ENCODE assay signal across 9 mouse cellular contexts in the genomic region with DNA sequence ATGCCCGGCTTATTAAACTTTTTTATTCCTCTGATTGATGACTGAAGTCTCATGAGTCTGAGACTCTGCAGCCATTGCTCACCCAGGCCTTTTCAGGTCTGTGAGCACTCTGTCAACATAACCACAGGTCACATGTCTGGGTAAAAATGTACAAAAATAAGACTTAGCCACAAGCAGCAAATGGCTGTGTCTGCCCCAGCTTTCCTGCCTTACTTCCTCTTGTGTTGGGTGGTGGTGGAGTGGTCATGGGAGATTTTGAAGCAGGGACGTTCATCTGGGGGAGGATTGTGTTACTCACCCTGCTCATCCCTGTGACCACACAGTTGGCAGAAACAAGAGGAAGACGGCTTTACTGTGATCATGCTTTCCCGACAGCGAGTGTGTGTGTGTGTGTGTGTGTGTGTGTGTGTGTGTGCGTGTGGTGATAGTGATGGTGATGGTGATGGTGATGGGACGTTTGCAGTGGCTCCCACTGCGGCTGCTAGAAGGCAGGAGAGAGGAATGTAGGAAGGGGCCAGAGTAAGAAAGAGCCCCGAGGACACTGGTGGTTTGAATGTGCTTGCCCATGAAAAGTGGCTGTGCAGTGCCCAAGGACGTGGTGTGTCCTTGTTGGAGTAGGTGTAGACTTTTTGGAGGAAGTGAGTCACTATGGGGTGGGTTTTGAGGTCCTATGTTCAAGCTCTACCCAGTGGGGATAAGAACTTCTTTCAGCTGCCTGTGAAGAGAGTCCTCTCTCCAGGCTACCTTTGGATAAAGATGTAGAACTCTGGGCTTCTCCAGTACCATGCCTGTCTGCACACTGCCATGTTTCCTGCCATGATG. TPM values are rescaled to one million over a fixed set of nuclear protein-coding genes. Genes with fewer than 3 reads are reported as not detected.
DNase-seq lines count a peak whose midpoint lies in the region; ATAC-seq and TF ChIP-seq lines count a peak whose summit lies in the region.
"Had no signal": no experiment of that assay in that cellular context is flagged by ENCODE, and none has a peak within 500 bp of the region (broad histone marks: within the 10 kb centered on the region; RNA-seq: fewer than 3 reads in every experiment).

No protein-coding gene starts in this region.

- 67% methylated on average over 10 of the region's 10 CpGs for WGBS in lung, embryonic 14.5 days

- no peak for TF ChIP-seq POLR2A in MEL (IDR thresholded peaks at IDR 0.05; ENCODE audit: control insufficient read depth in 1 of 2, insufficient read depth in 1 of 2, low read depth in 1 of 2, low read length in 2 of 2, poor library complexity in 1 of 2)

- peak overlapping the region; percentile 75 for H3K27ac ChIP-seq in MEL (ENCODE audit: control insufficient read depth, low read depth, low read length)
- H3K27ac ChIP-seq in lung, embryonic 14.5 days (ENCODE audit: low read depth): no peak overlapping the region

- peak in 1 of 2 experiments; percentile 49; a peak in 2 of 4 replicates for TF ChIP-seq EP300 in MEL (IDR thresholded peaks at IDR 0.05; ENCODE audit: low read depth in 1 of 2, low read length in 2 of 2)

- no peaks in the 10 kb centered on the region for H3K9me3 ChIP-seq in MEL (replicated peaks; ENCODE audit: insufficient read depth, low read length)
- no peaks in the 10 kb centered on the region; the same call in 1 of the 2 replicates for H3K9me3 ChIP-seq in lung, embryonic 14.5 days (ENCODE audit: low read depth, low read length)

- peaks cover 2 to 18% of the 10 kb centered on the region in 2 experiments for H3K4me1 ChIP-seq in MEL (ENCODE audit: control insufficient read depth in 1 of 2, insufficient read depth in 2 of 2, low read length in 2 of 2)
- H3K4me1 ChIP-seq in lung, embryonic 14.5 days (ENCODE audit: insufficient read depth): no peaks in the 10 kb centered on the region

- peak overlapping the region; percentile 26 for H3K9ac ChIP-seq in MEL (ENCODE audit: control insufficient read depth, low read depth, low read length, poor library complexity, severe bottlenecking)
- no peak overlapping the region for H3K9ac ChIP-seq in lung, embryonic 14.5 days

- no peak overlapping the region for H3K4me2 ChIP-seq in lung, embryonic 14.5 days

- no peaks in the 10 kb centered on the region for H3K79me2 ChIP-seq in MEL (ENCODE audit: control insufficient read depth, insufficient read depth, low read length, poor library complexity)

- peaks cover 0 to 13% of the 10 kb centered on the region in 2 experiments; a peak in 2 of 4 replicates for H3K36me3 ChIP-seq in MEL (ENCODE audit: control insufficient read depth in 1 of 2, insufficient read depth in 2 of 2, low read length in 2 of 2)
- no peaks in the 10 kb centered on the region for H3K36me3 ChIP-seq in lung, embryonic 14.5 days (ENCODE audit: insufficient read depth)

- TF ChIP-seq CTCF in MEL (IDR thresholded peaks at IDR 0.05 in 2 of 3, conservative IDR thresholded peaks at IDR 0.05 in 1 of 3; ENCODE audit: control insufficient read depth in 1 of 3, insufficient read depth in 1 of 3, low read depth in 2 of 3, low read length in 3 of 3, poor library complexity in 1 of 3, severe bottlenecking in 1 of 3): no peak
- TF ChIP-seq CTCF in lung, embryonic 14.5 days (IDR thresholded peaks at IDR 0.05; ENCODE audit: low read depth): no peak

- peak overlapping the region; percentile 11 to 33; a peak in 3 of 4 replicates for H3K4me3 ChIP-seq in MEL (ENCODE audit: control insufficient read depth in 1 of 2, insufficient read depth in 1 of 2, low read depth in 2 of 2, low read length in 2 of 2)
- H3K4me3 ChIP-seq in lung, embryonic 14.5 days (ENCODE audit: low read depth, low read length): no peak overlapping the region

- DNase-seq in layer of hippocampus, adult 9-11 months: peak; percentile 83
- no peak for DNase-seq in layer of hippocampus, adult 18-20 months (ENCODE audit: low spot score in 2 of 2)
- peak; percentile 88 for DNase-seq in MEL (ENCODE audit: low read depth, low spot score)
- DNase-seq in lung, embryonic 14.5 days: peak; percentile 8
- DNase-seq in natural killer cell, adult 2 months (ENCODE audit: low spot score in 2 of 2): peak; percentile 59 to 65
- no peak for DNase-seq in urinary bladder, postnatal 25 days (ENCODE audit: low spot score)
- DNase-seq in urinary bladder, adult 18-20 months (ENCODE audit: low spot score in 2 of 2): no peak
- DNase-seq: kidney, postnatal 4 days; thymus, postnatal 14 days had no signal

- ATAC-seq in lung, embryonic 14.5 days (ENCODE audit: insufficient read depth): no peak

- TF ChIP-seq RAD21 in MEL (IDR thresholded peaks at IDR 0.05; ENCODE audit: low read depth, low read length): no peak

- no peaks in the 10 kb centered on the region for H3K27me3 ChIP-seq in MEL (ENCODE audit: control insufficient read depth in 1 of 2, insufficient read depth in 2 of 2, low read length in 2 of 2)
- no peaks in the 10 kb centered on the region for H3K27me3 ChIP-seq in lung, embryonic 14.5 days (ENCODE audit: insufficient read depth, low read length)

TF ChIP-seq in MEL, 35 proteins besides CTCF, POLR2A, EP300 and RAD21:
- TF ChIP-seq TAL1 (IDR thresholded peaks at IDR 0.05; ENCODE audit: low read length) (peak; percentile 17; the same call in 1 of the 2 replicates), MAX (IDR thresholded peaks at IDR 0.05; ENCODE audit: low read length) (peak; percentile 60; the same call in 1 of the 2 replicates), USF1 (IDR thresholded peaks at IDR 0.05; ENCODE audit: low read depth, low read length) (peak; percentile 79), JUND (IDR thresholded peaks at IDR 0.05; ENCODE audit: low read depth, low read length) (peak; percentile 48; the same call in 1 of the 2 replicates), ZMIZ1 (IDR thresholded peaks at IDR 0.05; ENCODE audit: low read depth, low read length) (no peak), TCF12 (IDR thresholded peaks at IDR 0.05; ENCODE audit: low read depth, low read length) (peak; percentile 26; the same call in 1 of the 2 replicates), POLR2AphosphoS5 (IDR thresholded peaks at IDR 0.05; ENCODE audit: borderline replicate concordance, low read depth, low read length) (no peak), HCFC1 (IDR thresholded peaks at IDR 0.05; ENCODE audit: low read depth, low read length) (no peak), GATA1 (IDR thresholded peaks at IDR 0.05; ENCODE audit: low read depth, low read length) (peak; percentile 41), ETS1 (IDR thresholded peaks at IDR 0.05; ENCODE audit: low read depth, low read length) (peak; percentile 42), RCOR1 (IDR thresholded peaks at IDR 0.05; ENCODE audit: low read depth, low read length) (0 out of 2 replicates have a peak, but pooled peaks have one; percentile 13), TBP (IDR thresholded peaks at IDR 0.05; ENCODE audit: low read depth, low read length) (0 out of 2 replicates have a peak, but pooled peaks have one; percentile 21), MXI1 (IDR thresholded peaks at IDR 0.05; ENCODE audit: low read depth, low read length) (peak; percentile 56; the same call in 1 of the 2 replicates), POLR2AphosphoS2 (IDR thresholded peaks at IDR 0.05; ENCODE audit: low read length) (no peak)
TF ChIP-seq in MEL: peak in this region for 10.

RNA-seq across cellular contexts. Expression of gene Spryd7, which starts 37.8 kb away (rescaled TPM):
- total RNA-seq in layer of hippocampus, adult 18-20 months (2021): 10 to 100 TPM; 47.9 to 49.6 TPM
- 16.4 and 18.5 TPM in 2 replicates for total RNA-seq in MEL (2012; rRNA removed)
- 10 to 100 TPM in 1 of 2 experiments, not detected in 1; 14.3 TPM for polyA plus RNA-seq in MEL (2012; ENCODE audit: insufficient read depth in 1 of 2, insufficient read length in 2 of 2, low read depth in 1 of 2, low replicate concordance in 2 of 2, missing spikeins in 1 of 2)
- polyA plus RNA-seq in lung, embryonic 14.5 days (2014; fragmentation: Nextera tagmentation; extraction: Ambion mirVana): 21.9 and 22.5 TPM in 2 replicates

Comparison
In these comparisons a context has a peak if more than half of its experiments do, and no peak if none do; other contexts are left out.
1. DNase-seq: peak in layer of hippocampus, adult 9-11 months (single experiment), MEL (single experiment), lung, embryonic 14.5 days (single experiment) and natural killer cell, adult 2 months (2 of 2); none in layer of hippocampus, adult 18-20 months (0 of 2), urinary bladder, postnatal 25 days (single experiment) and urinary bladder, adult 18-20 months (0 of 2).